Mouse (Mus musculus) limb, embryonic 14.5 days (tissue): ENCODE data around the gene Tbck. TPM values are rescaled to one million over a fixed set of nuclear protein-coding genes. Genes with fewer than 3 reads are reported as not detected.
A peak's percentile ranks its signal among the peaks of the same experiment; 100 is the strongest.

Experiments used
- ATAC-seq: fragments of 200-750 bp; cut with Nextera tagmentation; 2 replicates; pipeline ENCODE4 v1.8.0; 2017; ENCODE audit warnings: low read depth, moderate number of reproducible peaks, moderate TSS enrichment; ENCODE audit not compliant: low FRiP score
- DNase-seq: peaks from one replicate; pipeline ENCODE4 v3.0.0-alpha.2; 2015; ENCODE audit warnings: low spot score
- H3K27ac ChIP-seq: fragments of 300-500 bp; sonication (generic); replicated peaks from 2 replicates; pipeline ENCODE4 v1.5.1; 2014; ENCODE audit warnings: low read depth, mild to moderate bottlenecking, low read length, moderate library complexity, mixed read lengths
- H3K27me3 ChIP-seq: fragments of 300-500 bp; sonication (generic); 2 replicates; pipeline ENCODE4 v1.6.1; 2014; ENCODE audit warnings: low read length, mixed read lengths; ENCODE audit not compliant: control insufficient read depth, insufficient read depth
- H3K36me3 ChIP-seq: fragments of 300-500 bp; sonication (generic); 2 replicates; pipeline ENCODE4 v1.6.1; 2014; ENCODE audit warnings: mild to moderate bottlenecking, low read length, moderate library complexity, mixed read lengths; ENCODE audit not compliant: control insufficient read depth, insufficient read depth
- H3K4me1 ChIP-seq: fragments of 300-500 bp; sonication (generic); 2 replicates; pipeline ENCODE4 v1.6.1; 2014; ENCODE audit warnings: antibody characterized with exemption, low read length, mixed read lengths; ENCODE audit not compliant: control insufficient read depth, insufficient read depth
- H3K4me2 ChIP-seq: fragments of 300-500 bp; sonication (generic); replicated peaks from 2 replicates; pipeline ENCODE4 v1.6.1; 2014; ENCODE audit warnings: low read depth, mild to moderate bottlenecking, low read length, moderate library complexity; ENCODE audit not compliant: severe bottlenecking
- H3K4me3 ChIP-seq: fragments of 300-500 bp; sonication (generic); replicated peaks from 2 replicates; pipeline ENCODE4 v1.5.1; 2014; ENCODE audit warnings: low read length
- H3K9ac ChIP-seq: fragments of 300-500 bp; sonication (generic); 2 replicates; pipeline ENCODE4 v1.6.1; 2014; ENCODE audit warnings: mild to moderate bottlenecking, low read depth, low read length, moderate library complexity; ENCODE audit not compliant: severe bottlenecking
- H3K9me3 ChIP-seq: fragments of 300-500 bp; sonication (generic); 2 replicates; pipeline ENCODE4 v1.6.1; 2016; ENCODE audit warnings: low read length; ENCODE audit not compliant: control insufficient read depth
- POLR2A ChIP-seq: fragments of 200-500 bp; IDR thresholded peaks from 2 replicates; pipeline ENCODE4 v1.8.0; 2012; ENCODE audit warnings: inconsistent platforms, mild to moderate bottlenecking, moderate library complexity, borderline replicate concordance; ENCODE audit not compliant: insufficient read depth, insufficient read length; ENCODE audit errors: extremely low read depth
- WGBS: fragments of 180-500 bp; shearing (Covaris S2); extraction: QIAGEN DNeasy Blood & Tissue Kit; methylation state at CpG from one replicate; pipeline ENCODE4 v1.1.7; 2014; 5-methylcytosine and 5-hydroxymethylcytosine counted together
- polyA plus RNA-seq, 2 experiments: library from polyadenylated mRNA; depleted of rRNA in 1 of 2; stranded (reverse) in 1 of 2; unstranded in 1 of 2; fragments of >200 nt; fragmentation: Nextera tagmentation in 1 of 2; extraction: Ambion mirVana in 1 of 2; gene quantifications; 2 replicates each; pipeline versions ENCODE4 v1.2.1 to v1.2.3; 2012 to 2014

Gene Tbck
- polyA plus RNA-seq, 2 experiments: 7.4 to 19.1 TPM

- TF ChIP-seq POLR2A: no peak
- Histone ChIP-seq H3K27ac (no peak overlapping the region), H3K4me1 (peaks cover 13% of the 10 kb centered on the region; the same call in 1 of the 2 replicates), H3K4me3 (no peak overlapping the region), H3K9me3 (no peaks in the 10 kb centered on the region), H3K9ac (no peak overlapping the region), H3K36me3 (no peaks in the 10 kb centered on the region), H3K27me3 (no peaks in the 10 kb centered on the region), H3K4me2 (no peak overlapping the region)
- ATAC-seq (no peak), DNase-seq (no peak)
- WGBS: 86% methylated on average over 9 of the region's 9 CpGs
Observed at GRCm38 (mm10) chr3:132854271-132854670, 170.3 kb downstream of the Tbck start.

GRCm38 (mm10) chr3:132855458-132856212 is 171.7 kb downstream of the Tbck start:
- Histone ChIP-seq H3K4me1 (peaks cover 16% of the 10 kb centered on the region; the same call in 1 of the 2 replicates), H3K9me3 (no peaks in the 10 kb centered on the region), H3K27ac (no peak overlapping the region), H3K4me2 (no peak overlapping the region), H3K27me3 (no peaks in the 10 kb centered on the region), H3K4me3 (no peak overlapping the region), H3K36me3 (no peaks in the 10 kb centered on the region), H3K9ac (no peak overlapping the region)
- 49% methylated on average over 9 of the region's 9 CpGs for WGBS
- no peak for TF ChIP-seq POLR2A
- ATAC-seq (peak; percentile 73), DNase-seq (peak; percentile 82)

GRCm38 (mm10) chr3:132856651-132857050 is 172.7 kb downstream of the Tbck start:
- H3K4me2 ChIP-seq: no peak overlapping the region
- ATAC-seq (no peak), DNase-seq (no peak)
- WGBS: 51% methylated on average over 6 of the region's 6 CpGs
- H3K27ac ChIP-seq: no peak overlapping the region
- H3K4me3 ChIP-seq: no peak overlapping the region
- H3K27me3 ChIP-seq: no peaks in the 10 kb centered on the region
- H3K9ac ChIP-seq: no peak overlapping the region
- H3K4me1 ChIP-seq: peaks cover 17% of the 10 kb centered on the region; the same call in 1 of the 2 replicates
- H3K9me3 ChIP-seq: no peaks in the 10 kb centered on the region
- H3K36me3 ChIP-seq: no peaks in the 10 kb centered on the region
- TF ChIP-seq POLR2A: no peak

DNA sequence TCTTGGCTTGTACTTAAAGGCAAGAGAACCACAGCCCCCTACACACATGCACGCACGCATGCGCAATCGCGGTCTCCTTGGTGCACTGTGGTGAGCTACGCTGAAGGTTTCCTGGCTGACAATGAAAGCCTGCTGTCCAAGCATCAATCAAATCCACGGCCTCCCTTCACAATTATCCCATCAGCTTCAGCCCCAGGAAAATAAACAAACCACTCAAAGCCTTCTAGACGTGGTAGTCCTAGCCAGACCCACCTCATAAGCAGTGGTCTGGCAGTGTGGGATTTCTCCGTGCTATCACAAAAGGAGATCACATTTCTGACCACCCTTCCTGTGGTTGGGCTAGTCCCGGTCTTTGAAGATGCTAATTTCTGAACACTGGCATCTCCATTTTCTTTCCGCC is 174.9 kb downstream of the Tbck start:
- DNase-seq (no peak), ATAC-seq (no peak)
- H3K4me3 ChIP-seq: no peak overlapping the region
- no peaks in the 10 kb centered on the region for H3K9me3 ChIP-seq
- WGBS: 69% methylated on average over 11 of the region's 11 CpGs
- H3K9ac ChIP-seq: no peak overlapping the region
- H3K36me3 ChIP-seq: no peaks in the 10 kb centered on the region
- no peak overlapping the region for H3K4me2 ChIP-seq
- H3K27me3 ChIP-seq: no peaks in the 10 kb centered on the region
- TF ChIP-seq POLR2A: no peak
- 0 out of 2 replicates have a peak, but pooled peaks cover 8% of the 10 kb centered on the region for H3K4me1 ChIP-seq
- H3K27ac ChIP-seq: no peak overlapping the region

DNA sequence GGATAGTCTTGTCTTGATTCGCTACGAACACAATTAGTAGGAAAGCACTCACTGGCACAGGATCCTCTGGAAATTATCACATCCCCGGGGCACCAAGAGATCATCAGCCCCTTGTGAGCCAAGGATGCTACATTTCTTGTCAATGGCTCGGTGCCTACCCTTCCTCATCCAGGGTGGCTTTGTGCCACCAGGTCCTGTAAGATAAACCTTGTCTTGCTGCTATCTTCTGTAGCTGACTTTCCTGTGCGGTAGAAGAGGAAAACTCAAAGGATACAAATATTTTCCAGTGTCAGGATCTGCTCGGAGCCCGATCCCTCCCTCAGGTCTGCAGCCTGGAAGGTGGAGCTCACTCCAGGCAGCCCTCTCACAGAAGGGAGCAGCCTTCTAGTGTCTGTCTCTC is 175.6 kb downstream of the Tbck start:
- H3K27me3 ChIP-seq: no peaks in the 10 kb centered on the region
- H3K4me3 ChIP-seq: no peak overlapping the region
- H3K4me2 ChIP-seq: no peak overlapping the region
- no peak for TF ChIP-seq POLR2A
- ATAC-seq (no peak), DNase-seq (no peak)
- H3K36me3 ChIP-seq: no peaks in the 10 kb centered on the region
- H3K9ac ChIP-seq: no peak overlapping the region
- no peak overlapping the region for H3K27ac ChIP-seq
- H3K9me3 ChIP-seq: no peaks in the 10 kb centered on the region
- H3K4me1 ChIP-seq: 0 out of 2 replicates have a peak, but pooled peaks cover 10% of the 10 kb centered on the region
- 79% methylated on average over 7 of the region's 7 CpGs for WGBS
